Mouse (Mus musculus) CD4-positive naive resting alpha-beta T cell, adult 76 days (primary cell): Measurements from ENCODE around the gene Foxd3. TPM values are rescaled to one million over a fixed set of nuclear protein-coding genes. Genes with fewer than 3 reads are reported as not detected.

Source experiments
- total RNA-seq: library from RNA; stranded (reverse); gene quantifications from one replicate; pipeline ENCODE4 v1.2.4, GENCODE M21; 2023

Gene Foxd3
- not detected for total RNA-seq

DNA sequence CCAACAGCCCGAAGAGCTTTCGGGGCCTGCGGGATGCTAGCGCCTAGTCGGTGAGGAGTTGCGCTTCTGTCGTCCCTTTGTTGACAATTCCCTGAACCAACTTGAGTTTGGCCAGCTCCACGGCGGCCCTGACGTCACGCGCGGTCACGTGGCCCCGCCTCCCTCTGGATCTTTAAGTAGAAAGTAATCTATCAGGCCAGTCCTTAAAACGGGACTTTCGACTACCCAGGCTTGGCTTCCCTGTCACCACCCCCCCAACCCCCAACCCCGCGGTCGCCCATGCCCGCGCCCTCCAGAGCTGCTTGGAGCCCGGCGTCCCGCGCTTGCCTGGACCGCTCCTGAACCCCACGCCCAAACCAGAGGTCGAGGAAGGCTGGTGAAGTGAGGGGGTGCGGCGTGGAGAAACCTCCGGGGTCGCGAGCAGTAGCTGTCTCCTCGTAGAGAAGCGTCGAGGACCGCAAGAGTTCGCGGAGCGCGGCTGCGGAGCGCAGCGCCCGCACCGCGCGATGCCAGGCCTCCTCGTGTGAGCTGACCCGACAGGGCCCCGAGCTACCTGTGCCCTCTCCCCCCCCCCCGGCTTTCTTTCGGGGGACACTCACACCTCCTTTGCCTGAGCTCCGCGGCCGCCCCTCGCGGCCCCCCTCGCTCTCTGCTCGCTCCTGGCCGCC is at the start of gene Foxd3:
Foxd3 (plus strand) TSS at position 363 of the 668 bp plus-strand sequence.

Other genes with a start within 250 kb of the Foxd3 start
- gene Alg6, start 59.4 kb downstream of the Foxd3 start, total RNA-seq = 3.1 TPM
- 4.2 TPM for gene Efcab7, start 172.9 kb downstream of the Foxd3 start, total RNA-seq